Mouse (Mus musculus) ovary, postnatal 10 days (tissue): ENCODE results near the gene Lpar1.
"Not testable (repeated sequence)": the region's sequence is repeated elsewhere in the genome, so short reads cannot be mapped to it uniquely, and the experiment has no call there.

ENCODE experiments used
- DNase-seq: peaks from one replicate; pipeline ENCODE4 v3.0.0; 2022; ENCODE audit warnings: low spot score

Gene Lpar1

DNA sequence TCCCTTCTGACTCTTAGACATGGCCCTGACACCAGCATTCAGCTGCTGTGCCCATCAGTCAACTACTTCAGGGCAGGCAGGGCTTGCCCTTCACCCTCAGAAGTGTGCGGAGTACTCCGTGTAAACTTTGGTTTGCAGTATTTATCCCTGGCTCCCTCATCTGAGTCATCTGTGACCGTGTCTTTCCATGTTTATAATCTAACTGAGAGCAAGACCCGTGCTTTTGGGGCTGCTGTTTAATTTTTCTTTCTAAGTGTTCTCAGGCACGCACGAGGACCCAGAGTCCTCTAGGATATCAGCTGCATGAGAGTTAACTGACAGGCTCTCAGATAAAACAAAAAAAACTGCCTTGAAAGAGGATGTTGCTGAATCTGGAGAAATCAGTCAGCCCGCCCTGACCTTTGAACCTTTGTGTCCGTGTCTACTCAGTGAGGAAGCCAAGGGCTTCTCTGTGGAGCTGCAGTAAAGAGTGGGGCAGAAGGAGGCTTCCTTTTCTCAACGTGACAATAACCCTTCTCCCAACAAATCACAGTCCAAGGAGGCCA lies 7.7 kb downstream of the Lpar1 start:
- DNase-seq: no peak

DNA sequence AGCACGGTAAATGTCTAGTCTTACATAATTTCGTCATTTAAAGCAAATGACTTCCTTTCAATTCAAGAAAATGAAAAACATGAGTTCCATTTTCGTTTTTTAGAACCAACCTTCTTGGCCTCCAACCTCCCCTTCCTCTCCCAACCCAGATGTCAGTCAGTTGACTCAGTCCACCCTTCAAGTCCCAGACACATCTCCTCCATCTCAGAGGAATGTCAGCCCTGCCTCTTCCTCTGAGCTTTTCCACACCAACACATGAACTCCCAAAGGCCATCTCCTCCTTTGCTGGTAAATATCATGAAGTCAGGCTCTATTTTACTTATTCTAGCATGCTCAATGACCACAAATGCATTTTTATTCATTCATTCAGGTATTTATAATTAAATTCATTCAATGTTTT lies 10.5 kb downstream of the Lpar1 start:
- no peak for DNase-seq

DNA sequence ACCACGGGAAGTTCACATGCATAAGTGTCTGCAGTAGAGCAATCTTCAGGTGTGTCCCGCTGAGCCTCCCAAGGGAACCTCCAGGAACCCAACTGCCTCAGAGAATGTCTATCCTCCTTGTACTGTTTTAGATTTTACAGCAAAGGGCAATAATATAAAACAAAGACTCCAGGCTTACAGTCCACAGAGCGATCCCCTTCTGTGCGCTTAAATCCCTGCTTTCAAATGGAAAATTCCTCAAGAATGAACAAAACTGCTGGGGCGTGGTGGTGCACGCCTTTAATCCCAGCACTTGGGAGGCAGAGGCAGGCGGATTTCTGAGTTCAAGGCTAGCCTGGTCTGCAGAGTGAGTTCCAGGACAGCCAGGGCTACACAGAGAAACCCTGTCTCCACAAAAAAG lies 11.0 kb downstream of the Lpar1 start:
- DNase-seq: not testable (repeated sequence)

DNA sequence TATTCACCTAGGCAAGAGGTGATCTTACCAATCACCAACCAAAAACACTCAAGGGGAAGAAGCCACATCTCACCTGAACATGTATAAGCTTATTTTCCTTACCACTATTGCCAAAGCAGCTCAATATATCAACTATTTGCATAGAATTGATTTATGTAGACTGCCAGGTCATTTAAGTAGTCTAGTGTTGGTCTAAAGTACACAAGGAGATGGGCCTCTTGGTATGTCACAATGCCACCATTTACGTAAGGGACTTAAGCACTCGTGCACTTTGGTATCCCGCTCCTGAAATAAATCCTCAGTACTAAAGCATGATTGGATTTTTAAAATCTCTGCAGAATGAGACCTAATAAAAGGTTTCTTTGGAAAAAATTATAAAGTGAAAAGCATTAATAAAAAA lies 12.9 kb downstream of the Lpar1 start:
- DNase-seq: no peak

DNA sequence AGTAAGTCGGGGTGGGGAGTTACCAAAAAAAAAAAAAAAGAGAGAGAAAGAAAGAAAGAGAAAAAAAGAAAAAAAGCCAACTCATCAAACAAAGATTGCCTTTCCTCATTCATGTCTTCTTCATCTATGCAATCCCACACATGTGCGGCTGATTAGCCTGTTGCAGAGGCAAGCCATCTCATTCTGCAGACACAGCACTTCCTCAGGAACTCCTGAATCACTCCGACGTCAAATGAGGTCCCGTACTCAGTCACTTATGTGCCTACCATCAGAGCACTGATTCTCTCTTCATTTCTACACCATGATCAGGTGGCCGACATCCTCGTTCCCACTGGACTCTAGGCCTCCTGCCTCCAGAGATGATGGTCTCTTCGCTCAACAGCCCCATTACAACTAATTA lies 13.3 kb downstream of the Lpar1 start:
- DNase-seq: no peak

DNA sequence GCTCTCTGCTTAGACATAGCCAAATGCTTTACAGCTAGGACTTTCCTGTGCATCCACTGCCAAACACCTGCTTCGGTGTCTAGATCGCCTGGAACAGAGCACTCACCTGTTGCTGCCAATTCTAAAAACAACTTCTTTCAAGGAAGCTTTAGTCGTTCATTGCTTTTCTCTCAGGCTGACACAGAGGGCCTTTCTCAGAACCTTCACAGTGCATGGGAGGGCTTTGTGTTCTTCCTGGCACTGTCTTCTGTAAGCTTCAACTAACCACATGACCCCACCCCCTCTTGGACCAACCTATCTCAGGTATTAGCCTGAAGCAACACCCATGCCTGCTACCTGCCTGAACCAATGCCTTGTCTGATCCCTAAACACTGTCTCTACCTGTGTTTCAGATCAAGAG lies 15.0 kb downstream of the Lpar1 start:
- no peak for DNase-seq

DNA sequence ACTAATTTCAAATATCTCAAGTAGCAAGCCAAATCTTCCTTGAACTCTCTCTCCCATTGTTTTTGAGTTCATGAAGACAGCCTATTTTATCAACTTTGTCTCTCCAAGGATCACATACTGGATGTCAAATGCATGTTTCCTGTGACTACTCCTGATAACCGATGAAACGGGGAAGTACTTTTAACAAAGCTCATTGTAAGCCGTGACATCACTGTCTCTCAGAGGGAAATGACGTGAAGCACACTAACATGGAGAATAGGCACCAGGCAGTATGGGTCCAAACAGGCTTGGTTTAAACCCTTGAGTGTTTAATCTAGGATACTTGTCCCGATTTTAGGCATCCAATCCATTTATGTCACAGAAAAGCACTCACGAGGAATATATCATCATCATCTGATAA lies 17.9 kb downstream of the Lpar1 start:
- DNase-seq: no peak

DNA sequence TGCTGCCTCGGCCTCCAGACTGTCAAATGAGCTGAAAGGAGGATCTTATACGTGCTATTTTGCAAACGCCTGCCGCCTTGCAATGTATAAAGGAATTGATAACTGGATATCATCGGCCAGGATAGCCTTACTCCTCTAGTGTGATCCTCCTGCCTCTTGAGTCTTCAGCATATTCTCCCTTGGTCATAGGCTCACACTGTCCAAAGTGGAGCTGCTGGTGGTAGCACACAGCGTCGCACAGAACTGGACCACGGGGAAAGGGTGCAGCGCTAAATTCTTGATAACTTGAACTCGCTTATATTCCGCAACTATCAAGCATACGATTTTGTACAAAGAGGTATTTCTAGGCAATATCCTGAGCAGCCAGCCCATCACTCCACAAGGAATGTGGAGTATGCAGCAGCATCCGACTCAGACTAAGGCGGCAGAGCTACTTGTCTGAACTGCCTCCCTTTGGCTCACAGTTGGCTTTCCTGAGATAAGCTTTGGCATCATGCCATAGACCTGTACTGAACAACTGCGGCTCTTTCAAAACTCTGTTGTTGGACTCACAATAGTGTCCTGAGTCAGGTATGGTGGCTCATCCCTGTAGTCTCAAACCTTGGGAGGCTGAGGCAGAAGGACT lies 18.9 kb downstream of the Lpar1 start:
- DNase-seq: no peak

DNA sequence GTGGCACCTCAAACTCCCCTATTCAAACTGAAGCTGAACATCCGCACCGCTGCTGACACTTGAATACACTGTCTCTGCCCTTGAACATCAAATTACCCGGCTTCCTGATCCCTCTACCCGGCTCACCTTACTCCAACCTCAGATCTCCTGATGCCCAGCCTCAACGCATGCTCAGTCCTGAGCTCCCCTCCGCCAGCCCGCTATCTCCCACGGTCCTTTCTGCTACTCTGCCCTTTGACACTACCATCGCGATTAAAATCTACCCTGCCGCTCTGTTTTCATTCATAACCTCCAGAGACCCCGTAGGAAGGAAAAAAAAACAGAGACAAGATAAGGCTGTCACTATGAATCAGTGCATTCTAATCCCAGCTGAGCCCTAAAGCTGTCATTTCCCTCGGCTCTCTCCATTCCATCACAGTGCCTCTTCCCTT lies 19.5 kb downstream of the Lpar1 start:
- no peak for DNase-seq

DNA sequence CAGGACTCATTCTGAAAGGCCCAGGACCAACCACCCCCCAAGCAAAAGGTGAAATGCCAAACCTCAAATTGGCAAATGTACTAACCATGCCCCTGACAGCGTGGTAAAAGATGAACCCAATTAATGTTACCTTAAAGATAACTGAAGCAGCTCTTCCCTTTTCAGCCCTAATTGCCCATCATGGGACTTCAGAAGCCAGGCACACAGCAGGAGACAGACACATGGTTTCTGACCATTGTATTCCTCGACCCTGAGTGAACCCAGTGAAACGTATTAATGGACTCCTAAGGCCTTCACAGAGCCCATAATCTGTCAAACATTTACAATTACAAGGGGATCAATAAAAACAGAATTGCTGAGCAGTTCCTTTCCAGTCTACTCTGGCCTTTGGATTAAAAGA lies 20.2 kb downstream of the Lpar1 start:
- no peak for DNase-seq

DNA sequence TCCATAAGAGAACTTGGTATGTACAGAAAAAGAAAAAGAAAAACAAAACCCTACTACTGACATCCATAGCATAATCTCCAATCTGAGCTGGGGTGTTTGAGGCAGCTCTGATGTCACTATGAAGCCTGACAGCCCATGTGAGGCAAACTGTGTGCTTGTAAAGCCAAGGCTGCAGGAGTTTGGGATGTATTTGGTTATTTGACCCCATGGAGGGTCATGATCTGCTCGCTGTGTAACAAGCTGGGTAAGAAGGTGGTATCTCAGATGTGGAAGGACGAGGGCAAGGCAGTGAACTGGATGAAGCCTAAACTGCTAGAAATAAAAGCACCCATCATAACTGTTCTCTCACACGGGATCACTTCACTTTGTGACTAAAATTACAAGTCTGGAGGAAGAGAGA lies 21.4 kb downstream of the Lpar1 start:
- DNase-seq: no peak

DNA sequence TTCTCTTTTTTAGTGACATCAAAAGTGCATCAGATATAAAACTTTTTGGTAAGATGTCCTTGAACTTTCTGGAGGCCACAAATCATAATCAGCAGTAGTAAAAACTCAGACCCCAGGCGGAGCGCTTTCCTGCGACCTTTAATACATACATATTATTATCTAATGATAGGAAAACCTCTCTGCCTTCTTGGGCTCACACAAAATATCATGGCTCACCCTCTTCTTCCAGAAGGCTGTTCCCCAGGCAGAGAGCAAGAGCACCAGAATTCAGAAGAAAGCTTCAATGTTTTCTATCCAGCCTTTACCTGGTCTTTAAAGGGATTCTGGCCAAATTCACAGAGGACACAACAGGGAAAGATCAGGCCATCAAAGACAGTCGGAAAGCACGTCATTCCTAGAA lies 23.0 kb downstream of the Lpar1 start:
- DNase-seq: no peak

DNA sequence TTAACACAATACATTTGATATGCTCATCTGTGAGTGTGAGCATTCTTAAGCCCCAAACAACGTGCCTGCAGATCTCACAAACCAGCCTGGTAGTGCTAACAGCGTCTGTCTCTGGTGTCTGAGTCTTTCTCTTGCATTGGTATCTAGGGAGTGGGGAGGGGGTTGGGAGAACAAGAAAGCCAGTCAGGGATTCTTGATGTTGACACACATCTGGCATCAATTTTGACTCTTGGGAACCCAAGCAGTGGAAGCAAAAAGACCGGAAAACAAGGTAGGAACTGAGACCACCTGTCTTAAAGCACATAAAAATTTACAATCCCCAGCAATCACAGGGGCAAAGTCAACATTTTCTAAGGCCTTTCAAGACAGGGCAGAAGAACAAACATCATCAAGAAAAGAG lies 23.4 kb downstream of the Lpar1 start:
- DNase-seq: no peak

DNA sequence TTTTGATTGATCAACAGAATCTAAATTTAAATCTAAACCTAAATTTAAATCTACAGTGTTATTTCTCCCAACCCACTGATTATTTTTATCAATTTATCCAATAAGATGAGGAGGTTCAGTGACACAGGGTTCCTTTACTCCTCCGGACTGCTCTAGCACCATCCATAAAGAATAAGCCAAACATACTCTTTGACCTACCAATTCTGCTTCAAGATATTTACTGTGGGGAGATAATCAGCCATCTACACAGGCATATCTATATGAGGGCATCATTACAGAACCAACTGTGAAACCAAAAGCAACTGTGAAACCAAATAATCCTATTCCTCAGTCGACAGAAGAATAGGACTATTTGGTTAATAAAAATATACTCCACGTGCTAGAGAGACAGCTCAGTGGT lies 25.8 kb downstream of the Lpar1 start:
- DNase-seq: no peak

DNA sequence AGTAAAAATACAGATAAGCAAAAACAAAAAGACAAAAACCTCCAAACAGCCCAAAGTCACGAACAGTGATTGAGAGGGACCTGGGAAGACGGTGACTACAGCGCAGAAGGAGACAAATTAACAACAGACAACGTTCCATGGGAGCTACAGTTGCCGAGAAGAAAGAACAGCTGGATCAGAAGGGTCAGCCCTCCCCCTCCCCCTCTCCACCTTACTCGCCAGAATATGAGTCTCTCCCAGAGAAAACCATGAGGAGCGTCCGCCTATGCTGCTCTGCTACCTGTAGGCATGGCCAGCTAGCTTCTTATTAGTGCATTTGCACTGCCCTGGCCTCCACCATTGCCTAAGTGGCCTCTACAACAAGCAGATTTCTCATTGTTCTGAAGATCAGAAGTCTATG lies 32.6 kb downstream of the Lpar1 start:
- no peak for DNase-seq

DNA sequence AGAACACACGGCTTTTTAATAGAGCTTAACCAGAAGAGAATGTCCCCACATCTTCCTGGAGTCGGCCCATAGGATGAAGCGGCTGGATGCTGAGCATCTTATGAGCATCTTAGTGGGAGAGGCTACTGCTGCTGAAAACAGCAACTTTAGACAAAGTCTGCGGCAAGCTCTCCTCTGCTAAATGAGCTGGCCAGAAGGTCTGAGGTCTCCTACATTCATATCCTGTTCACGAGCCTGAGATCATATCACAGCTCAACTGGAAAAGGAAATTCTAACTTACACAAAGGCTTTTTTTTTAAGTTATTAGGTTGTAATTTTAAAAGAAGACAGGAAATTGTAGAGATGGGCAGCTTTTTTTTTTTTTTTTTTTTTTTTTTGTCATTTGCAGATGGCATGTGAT lies 33.2 kb downstream of the Lpar1 start:
- no peak for DNase-seq

DNA sequence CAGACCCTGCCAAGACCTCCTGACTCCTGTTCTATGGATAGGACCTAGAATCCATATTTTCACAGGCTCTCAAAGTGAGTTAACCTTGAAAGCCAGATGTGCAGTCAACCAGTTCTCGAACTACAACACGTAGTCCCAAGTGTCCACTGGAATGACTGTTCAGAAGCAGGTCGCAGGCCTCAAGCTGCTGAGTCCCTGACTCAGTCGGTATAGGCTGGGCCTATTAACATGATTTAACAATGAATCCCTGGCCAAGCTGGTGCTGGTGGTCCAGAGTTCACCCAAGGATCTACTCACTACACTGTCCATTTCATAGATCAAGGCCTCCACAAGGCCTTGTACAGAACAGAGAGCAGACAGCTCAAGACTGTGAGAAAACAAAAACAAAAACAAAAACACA lies 33.8 kb downstream of the Lpar1 start:
- no peak for DNase-seq

DNA sequence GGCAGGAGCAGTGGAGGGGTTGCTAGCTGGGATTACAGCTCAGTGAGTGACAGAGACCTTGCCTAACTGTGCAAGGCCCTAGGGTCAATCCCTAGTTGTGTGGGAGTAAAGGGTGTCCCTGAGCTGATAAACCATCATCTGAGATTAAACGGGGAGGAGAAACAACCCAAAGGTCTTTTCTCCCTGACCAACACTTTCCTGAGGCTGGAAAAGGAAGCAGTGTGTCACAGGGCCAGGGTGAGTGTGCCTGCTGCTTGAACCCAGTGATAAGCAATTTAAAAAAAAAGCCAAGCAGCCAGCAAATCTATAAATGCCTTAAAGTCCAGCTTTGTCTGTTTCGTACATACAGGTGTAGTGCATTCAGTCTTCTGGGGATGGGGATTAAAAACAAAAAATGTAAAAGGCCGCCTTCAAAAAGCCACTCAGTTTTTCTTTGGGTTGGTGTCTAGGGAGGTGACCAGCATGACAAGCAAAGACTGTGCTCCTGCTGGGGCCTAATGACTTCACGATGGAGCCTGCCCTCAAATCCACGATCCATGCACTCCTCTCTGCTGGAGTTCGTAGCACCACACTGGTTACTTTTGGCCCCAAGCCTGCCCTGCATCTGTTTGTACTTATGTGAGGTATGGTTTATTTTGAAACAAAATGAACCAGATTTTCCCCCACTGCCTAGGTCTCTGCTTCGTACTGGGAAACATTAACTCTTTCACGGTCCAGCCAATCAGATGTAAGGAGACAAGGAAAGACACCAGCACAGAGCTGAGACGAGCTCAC lies 35.3 kb downstream of the Lpar1 start:
- DNase-seq: no peak

DNA sequence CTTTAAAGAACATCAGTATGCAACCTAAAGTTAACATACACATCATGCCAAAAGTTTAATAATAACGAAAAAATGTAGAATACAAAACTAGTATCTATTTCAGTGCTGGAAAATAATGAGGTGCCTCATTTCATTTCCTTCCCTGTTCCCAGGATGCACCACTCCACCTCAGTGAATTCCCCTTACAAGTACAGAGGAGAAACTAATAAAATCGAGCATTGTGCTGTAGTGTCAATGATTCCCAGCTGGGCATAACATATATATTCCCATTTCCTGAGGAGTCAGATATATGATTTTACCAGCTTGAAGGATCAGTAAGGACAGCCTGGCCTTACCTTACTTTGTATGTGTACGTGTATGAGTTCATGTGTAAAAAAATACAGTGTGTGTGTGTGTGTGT lies 36.9 kb downstream of the Lpar1 start:
- no peak for DNase-seq

DNA sequence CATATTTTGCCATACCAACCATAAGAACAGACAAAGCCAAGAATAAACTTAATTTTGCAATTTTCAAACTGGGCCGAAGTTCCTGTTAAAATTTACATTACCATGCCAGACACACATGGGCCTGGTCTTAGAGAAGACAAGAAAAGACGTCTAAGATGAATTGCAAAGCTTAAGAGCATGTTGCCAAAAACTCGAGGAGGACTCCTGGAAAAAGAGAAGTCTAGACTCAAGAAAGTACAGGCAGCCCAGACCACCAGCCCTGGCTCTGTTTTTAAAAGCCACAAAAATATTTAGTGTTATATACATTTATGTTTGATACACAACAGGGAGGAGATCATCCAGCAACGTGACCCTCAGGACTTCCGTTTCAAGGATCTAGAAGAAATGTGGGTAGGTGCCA lies 37.5 kb downstream of the Lpar1 start:
- no peak for DNase-seq

DNA sequence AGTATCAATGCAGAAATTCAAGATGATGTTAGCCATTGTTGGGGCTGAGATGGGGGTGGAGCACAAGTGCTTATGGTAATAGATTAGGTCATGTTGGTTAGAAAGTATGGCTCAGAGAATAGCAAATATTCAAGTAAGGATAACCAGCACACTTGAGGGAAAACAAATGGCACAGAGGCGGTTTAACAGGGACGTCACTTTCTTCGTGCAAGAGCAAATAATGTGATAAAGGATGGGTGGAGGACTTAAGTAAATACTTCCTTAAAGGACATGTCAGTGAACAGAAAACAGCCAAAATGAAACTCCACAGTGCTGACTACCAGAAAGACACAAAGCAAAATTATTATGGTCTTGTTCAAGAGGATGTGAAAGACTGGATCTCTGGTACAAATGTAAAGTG lies 42.1 kb downstream of the Lpar1 start:
- no peak for DNase-seq

DNA sequence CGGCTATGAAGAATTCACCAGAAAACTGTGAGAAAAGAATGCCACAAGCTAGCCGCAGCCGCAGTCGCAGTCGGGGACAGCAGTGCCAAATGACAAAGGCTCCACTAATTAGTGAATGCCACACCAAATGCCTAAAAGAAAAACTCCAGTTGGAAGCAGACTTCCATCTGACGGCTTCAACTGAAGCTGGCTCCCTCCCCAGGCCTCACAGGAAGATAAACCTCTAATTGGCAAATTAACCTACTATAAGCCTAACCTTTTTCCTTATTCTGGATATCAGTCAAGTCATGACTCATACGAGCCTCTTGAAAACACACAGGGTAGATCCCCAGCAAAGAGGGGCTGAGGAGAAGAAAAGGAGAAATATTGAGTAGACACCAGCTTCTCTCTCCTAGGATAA lies 44.9 kb downstream of the Lpar1 start:
- DNase-seq: no peak

DNA sequence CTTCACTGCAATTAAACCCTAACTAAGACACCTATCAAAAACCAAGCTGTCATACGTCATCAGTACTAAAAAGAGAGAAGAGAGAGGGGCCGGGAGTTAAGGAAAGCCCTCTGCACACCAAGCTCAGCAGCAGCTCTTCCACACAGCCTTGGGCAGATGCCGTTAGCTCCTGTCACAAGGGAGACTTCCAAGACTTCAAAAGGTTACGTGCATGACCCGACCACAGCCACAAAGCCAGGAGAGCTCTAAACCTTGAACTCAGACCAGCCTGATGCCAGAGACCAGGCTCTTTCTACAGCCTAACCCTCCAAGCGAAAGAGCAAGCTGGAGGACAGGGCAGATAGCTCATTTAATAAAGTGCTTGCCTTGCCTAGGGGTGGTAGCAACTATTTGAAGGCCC lies 46.2 kb downstream of the Lpar1 start:
- DNase-seq: no peak
